Mouse (Mus musculus) subcutaneous adipose tissue, adult 2 months (tissue): ENCODE measurements around the gene Arntl2. TPM values are rescaled to one million over a fixed set of nuclear protein-coding genes. Genes with fewer than 3 reads are reported as not detected.

Experiments
- polyA plus RNA-seq: library from polyadenylated mRNA; depleted of rRNA; stranded (reverse); fragments of >200 nt; gene quantifications from 2 replicates; pipeline ENCODE4 v1.2.3, GENCODE M21; 2012; ENCODE audit warnings: low replicate concordance; rRNA removed

Gene Arntl2
- polyA plus RNA-seq: 12.1 and 20.6 TPM in 2 replicates

GRCm38 (mm10) chr6:146795924-146796545 lies at the start of gene Arntl2:
Gene Arntl2 (plus strand): TSS chr6:146796055.

GRCm38 (mm10) chr6:146850050-146850449 lies 54.2 kb downstream of the Arntl2 start, which contains the start of gene Smco2:
Gene Smco2 (plus strand): TSS chr6:146850104.

Other genes starting within 250 kb of the Arntl2 start
- gene Fgfr1op2, start 218.9 kb upstream of the Arntl2 start, polyA plus RNA-seq: 64.8 and 68.3 TPM in 2 replicates
- 10.5 and 24.0 TPM in 2 replicates for gene Ints13, start 218.2 kb upstream of the Arntl2 start, polyA plus RNA-seq
- gene Med21, start 153.5 kb upstream of the Arntl2 start, polyA plus RNA-seq: 46.3 and 46.4 TPM in 2 replicates
- gene Tm7sf3, start 153.2 kb upstream of the Arntl2 start, polyA plus RNA-seq: 12.8 and 27.1 TPM in 2 replicates
- gene Stk38l, start 71.1 kb upstream of the Arntl2 start, polyA plus RNA-seq: 7.2 and 7.8 TPM in 2 replicates
- gene Smco2, start 54.0 kb downstream of the Arntl2 start, polyA plus RNA-seq: not detected in 2 replicates
- 34.1 and 37.2 TPM in 2 replicates for gene Ppfibp1, start 92.4 kb downstream of the Arntl2 start, polyA plus RNA-seq
- not detected in 2 replicates for gene 1700034J05Rik, start 158.4 kb downstream of the Arntl2 start, polyA plus RNA-seq
- 0.56 and 0.76 TPM in 2 replicates for gene Rep15, start 236.5 kb downstream of the Arntl2 start, polyA plus RNA-seq
- gene Mrps35, start 246.7 kb downstream of the Arntl2 start, polyA plus RNA-seq: 5.6 and 11.0 TPM in 2 replicates